Mouse (Mus musculus) right cerebral cortex, postnatal 4 days (tissue): Measurements from ENCODE around the gene Vmac.
A peak's percentile ranks its signal among the peaks of the same experiment; 100 is the strongest.

ENCODE experiments used
- DNase-seq: peaks from one replicate; pipeline ENCODE4 v3.0.0-alpha.2; 2022

Vmac gene

DNA sequence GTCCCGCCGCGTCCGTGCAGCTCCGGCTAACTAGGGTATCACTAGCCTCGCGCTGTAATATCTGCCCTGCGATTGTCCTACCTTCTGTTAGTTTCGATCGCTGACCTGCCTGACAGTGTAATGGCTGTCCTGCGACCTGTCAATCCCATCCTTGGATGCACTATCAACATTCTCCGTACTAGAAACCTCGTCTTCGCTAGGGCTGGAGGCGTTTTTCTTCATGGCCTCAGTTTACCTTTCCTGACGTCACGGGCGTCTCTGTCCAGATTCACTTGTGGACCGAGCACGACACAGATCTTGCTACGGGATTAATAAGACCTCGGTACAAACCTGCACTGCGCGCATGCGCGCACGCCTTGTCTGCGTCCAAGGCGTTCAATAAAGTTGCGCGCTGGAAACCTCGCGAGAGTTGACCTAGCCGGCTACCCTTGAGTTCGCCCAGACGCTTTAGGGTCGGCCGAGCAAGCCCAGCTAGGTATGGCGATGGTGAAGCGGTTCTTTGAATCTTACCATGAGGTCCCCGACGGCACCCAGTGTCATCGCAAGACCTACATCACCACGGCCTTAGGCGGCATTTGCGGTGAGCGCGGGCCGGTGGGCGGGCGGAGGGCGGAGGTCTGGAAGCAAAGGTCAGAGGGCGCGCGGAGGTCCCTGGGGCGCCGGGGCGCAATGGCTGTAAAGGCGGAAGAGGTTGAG, at the start of gene Vmac, which contains the start of gene Ndufa11:
Gene Vmac (minus strand): TSS at position 660 of the 696 bp plus-strand sequence.
Gene Ndufa11 (plus strand): TSS at position 405 of the 696 bp plus-strand sequence.
- DNase-seq = peak; percentile 98

DNA sequence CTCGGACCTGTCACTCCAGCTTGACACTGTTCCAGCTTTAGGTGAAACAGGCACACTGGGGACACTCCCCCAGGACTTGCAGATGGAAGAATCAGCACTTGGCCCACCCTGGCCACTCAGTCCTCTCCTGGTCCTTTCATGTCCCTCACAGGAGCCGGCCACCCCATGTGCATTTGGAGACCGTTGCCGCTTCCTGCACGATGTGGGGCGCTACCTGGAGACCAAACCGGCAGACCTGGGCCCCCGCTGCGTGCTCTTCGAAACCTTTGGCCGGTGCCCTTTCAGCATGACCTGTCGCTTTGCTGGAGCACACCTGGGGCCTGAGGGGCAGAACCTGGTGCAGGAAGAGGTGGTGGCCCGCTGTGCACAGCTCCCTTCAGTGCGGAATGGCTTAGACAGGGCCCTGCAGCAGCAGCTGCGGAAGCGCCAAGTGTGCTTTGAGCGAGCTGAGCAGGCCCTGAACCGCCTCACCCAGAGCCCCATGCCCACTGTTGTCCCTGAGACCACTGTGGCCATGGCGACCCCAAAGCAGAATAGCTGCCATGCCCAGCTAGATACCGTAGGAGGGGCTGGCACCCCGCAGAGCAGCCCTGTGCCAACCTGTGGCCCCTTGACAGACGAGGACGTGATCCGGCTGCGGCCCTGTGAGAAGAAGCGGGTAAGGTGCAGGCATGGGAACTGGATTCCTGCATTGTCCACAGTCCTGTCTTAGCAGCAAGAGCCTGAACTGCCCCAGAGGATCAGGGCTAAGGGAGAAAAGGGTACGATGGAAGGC, 49.0 kb upstream of the Vmac start:
- no peak for DNase-seq

DNA sequence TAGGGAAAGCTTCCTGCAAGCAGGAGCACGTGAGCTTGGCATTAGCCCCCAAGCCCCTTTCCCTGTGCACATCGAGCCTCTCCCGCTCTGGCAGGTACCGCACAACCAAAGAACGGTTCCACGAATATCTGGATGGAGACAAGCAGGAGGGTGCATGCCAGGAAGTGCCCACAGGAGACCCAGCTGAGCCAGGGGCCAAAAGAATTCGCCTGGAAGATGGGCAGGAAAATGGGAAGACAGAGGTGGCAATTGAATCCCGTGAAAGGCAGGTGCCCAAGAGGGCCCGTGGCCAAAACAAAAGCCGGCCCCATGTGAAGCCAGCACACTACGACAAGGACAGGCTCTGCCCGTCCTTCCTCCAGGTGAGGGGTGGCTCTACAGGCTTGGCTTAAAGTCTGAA, 47.6 kb upstream of the Vmac start:
- no peak for DNase-seq

DNA sequence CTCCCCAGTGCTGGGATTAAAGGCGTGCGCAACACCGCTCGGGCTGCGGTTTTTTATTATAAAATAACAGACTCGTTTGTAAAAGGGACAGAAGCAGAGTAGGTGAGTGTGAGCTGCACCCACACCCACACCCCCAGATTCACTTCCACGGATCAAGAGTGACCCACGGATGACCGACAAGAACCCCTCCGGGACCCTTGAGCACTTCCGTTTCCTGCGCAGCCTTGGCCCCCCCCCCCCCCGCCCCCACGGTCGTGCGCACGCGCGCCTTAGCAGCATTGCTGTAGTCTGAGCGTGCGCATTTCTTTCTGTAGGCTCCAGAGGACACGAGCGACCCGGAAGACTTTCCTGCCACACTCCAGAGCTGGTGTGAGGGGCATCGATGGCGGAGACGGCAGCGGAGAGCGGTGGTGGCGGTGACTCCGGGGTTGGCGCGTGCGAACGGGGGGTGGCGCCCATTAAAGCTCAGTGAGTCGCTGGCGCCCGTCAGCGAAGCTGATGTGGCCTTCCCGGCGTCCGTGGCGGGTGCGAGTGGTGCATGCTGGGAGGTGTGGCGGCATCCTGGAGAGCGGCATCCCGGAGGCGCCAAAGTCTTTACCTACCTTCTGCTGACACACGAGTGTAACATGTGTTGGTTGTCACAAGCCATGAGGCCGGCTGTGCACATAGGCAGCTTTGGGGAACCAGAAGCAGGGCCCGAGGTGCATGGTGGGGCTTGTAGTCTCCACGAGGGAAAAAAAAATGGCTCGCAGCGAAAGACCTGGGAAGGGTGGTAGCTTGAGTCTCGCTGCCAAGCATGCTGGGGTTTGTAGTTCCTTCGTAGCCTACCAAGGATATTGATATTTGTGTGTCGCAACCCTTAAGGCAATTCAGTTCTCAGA, 46.9 kb upstream of the Vmac start, which contains the start of gene Dus3l:
Gene Dus3l (plus strand): TSS at position 284 of the 881 bp plus-strand sequence.
- peak; percentile 77 for DNase-seq

DNA sequence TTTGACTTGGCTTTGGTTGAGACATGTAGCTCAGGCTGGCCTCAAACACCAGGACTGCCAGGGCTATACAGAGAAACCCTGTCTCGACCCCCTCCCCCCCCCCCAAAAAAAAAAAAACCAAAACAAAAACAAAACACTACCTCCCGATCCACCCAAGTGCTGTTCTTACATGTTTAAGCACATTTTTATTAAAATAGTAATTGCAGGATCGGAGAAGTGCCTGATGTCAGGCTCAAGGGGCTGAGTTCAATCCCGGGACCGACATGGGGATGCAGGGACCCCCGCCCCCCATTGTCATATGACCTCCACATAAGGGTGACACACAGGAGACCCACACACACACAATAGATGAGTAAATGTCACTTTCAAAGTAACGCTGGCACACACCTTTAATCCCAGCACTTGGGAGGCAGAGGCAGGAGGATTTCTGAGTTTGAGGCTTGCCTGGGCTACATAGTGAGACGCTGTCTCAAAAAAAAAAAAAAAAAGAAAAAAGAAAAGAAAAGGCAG, 46.0 kb upstream of the Vmac start:
- no peak for DNase-seq

DNA sequence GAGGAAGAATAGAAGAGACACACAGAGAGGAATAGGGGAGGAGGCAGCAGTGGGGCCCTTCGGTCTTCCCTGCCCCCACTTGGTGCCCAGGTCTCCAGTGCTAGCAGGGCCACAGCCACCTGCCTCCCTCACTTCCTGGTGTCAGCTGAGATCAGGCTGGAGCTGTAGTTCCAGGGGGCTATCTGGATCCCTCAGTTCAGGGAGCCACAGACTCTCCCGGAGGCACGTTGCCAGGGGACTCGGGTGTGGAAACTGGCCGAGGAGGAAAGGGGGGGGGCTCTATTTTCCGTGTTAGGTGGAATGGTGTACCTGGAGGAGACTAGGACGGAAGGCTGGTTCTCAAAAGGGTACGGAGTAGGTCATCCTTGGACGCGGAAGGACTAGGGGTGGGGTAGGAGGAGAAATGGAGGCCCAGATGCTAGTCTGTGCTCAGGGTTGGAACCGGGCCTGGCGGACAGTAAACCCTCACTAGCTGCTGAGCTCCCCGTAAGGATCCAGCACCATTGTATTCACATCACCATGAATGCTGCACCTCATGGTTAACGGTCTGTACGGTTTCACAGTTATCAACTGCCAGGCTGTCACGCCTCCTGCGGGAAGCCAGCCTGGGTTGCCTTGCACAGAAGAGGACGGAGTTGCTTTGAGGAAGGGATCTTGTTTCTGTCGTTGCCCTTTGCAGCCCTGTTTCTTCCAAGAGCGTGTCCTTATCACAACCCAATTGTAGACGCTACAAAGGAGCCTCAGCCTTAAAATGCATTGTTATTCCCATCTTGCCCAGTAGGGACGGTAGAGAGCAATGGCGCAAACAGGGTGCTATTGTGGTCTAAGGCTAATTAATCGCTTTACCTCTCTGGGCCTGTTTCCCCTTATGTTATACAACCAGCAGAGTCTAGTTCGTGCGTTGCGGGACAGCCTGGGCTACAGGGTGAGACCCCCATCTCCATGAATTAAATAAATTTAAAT, 45.2 kb upstream of the Vmac start:
- peak; percentile 53 for DNase-seq

DNA sequence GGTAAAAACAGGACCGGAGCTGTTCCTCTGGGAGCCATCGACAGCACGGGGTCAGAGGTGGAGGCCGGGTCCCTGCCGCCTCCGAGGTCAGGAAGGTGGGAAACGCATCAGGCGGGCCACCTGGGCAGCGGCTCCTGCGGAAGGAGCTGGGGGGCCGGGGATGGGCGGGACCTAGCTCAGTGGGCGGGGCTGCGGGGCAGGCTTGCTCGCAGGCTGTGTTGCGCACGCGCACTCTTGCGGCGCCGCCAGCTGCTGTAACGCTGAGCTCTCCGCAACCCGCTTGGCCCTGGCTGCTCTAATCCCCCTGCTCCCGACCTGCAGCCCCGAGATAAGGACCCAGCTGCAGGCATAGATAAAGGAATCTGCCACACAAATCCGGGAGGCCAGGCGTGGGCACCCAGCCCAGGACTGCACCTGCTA, 44.2 kb upstream of the Vmac start:
- DNase-seq = peak; percentile 92

DNA sequence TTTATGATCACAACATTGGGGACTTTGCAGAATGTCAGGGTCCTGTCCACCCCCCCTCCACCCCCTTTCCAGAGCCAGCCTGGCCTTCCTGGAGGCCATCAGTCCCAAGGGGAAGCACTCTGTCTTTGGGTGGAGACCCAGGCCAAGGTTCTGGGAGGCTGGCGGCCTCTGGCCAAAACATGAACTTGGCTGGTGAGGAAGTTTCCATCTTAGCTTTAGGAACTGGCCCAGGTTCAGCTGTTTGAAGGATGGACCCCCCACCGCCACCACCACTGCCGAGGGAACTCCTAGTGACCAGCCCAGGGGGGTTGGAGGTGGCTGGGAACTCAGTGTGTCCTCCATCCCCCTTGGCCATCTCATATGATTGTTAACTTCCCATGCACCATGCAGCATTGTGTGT, 43.3 kb upstream of the Vmac start:
- DNase-seq = no peak

DNA sequence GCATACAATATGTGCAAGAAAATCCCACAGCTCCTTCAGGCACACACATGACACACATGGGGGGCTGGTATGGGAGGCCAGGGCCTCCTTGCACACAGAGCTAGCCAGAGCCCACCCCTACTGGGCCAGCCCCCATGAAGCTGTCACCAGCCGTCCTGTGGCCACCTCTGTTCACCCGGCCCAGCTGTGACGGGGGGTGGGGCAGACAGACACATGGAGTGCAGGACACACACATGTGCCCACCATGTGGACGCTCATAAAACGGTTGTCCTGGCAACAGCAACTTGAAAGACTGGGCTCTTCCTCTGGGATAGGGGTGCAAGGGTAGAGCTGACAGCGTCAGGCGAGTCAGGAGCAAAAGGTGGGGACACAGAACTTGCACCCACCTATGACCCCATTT, 41.4 kb upstream of the Vmac start:
- DNase-seq = no peak

DNA sequence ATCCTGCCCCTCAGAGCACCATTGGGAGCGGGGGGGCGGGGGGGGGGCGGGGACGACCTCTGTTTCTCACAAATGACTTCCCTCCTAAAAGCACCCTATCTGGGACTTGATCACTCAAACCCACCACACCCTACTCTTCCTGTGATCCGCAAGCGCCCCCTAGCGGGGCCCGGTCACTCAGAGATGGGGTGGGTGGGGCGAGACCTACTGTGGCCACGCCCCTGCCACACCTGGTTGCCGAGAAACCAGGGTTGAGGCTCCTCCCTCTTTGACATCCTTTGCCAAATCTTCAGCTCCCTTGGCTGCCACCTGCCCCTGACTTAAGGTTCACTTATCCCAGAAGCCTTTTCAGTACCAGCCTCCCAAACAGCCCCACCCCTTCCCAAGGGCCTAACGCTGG, 40.3 kb upstream of the Vmac start:
- peak; percentile 72 for DNase-seq

DNA sequence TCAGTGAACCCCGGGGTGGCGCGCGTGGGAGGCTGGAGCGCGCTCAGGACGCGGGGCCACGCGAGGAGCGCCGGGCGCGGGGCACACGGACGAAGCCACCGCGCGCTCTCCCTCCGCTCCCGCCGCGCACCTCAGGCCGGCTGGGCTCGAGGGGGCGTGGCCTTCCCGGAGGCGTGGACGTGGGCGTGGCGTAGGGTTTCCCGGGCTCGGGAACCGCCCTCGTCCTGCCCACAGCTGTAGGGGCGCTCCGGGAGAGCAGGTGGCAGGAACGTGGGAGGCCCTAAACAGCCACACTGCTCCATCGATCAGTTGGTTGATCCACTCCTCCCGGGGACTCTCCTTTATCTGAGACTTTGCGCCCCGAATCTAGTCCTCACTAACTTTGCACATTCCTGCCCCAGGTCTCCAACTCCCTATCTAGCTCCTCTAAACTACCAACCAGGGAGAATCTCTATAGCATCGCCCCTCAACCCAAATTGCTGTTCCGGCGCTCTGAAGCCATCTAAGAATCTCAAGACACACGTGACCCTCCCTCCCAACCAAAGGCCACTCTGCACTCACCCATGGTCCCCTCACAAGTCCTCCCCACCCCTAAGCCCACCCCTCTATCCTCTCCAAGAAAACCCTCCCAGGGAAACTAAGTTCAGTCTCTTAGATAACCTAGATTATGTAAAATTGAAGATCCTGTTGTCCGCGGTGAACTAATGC, 39.7 kb upstream of the Vmac start, which contains the start of gene Nrtn:
Gene Nrtn (minus strand): TSS at position 115 of the 708 bp plus-strand sequence.
- DNase-seq = no peak

DNA sequence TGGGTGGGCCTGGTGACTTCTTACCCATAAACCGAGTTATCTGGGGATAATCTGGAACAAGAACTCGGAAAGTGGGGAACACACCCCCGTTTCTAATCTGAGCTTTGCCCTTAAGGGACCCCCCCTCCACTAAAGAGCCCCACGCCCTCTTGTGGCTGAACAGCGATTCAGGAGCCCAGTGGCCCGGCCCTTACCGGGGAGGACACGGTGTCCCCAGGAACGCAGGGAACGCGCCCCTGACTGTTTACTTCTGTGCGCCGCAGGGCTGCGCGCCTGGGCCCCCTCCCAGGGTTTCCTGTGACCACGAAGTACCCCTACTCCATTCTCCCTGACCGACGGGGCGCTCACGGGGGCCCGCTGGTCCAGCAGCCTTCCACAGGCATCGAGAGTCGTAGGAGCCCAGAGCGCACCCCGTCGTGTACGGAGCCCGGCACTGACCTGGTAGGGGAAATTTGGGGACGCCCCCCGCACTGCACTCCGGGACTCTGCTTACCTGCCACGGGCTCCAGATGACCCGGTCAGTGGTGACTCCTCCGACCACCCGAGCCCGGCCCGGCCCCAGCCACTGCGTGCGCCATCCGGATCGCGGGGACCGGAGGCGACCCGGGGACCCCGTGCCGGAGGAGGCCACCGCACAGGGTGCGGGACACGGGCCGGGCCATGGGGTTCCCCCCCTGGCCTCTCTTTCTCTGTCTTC, 39.0 kb upstream of the Vmac start:
- no peak for DNase-seq

DNA sequence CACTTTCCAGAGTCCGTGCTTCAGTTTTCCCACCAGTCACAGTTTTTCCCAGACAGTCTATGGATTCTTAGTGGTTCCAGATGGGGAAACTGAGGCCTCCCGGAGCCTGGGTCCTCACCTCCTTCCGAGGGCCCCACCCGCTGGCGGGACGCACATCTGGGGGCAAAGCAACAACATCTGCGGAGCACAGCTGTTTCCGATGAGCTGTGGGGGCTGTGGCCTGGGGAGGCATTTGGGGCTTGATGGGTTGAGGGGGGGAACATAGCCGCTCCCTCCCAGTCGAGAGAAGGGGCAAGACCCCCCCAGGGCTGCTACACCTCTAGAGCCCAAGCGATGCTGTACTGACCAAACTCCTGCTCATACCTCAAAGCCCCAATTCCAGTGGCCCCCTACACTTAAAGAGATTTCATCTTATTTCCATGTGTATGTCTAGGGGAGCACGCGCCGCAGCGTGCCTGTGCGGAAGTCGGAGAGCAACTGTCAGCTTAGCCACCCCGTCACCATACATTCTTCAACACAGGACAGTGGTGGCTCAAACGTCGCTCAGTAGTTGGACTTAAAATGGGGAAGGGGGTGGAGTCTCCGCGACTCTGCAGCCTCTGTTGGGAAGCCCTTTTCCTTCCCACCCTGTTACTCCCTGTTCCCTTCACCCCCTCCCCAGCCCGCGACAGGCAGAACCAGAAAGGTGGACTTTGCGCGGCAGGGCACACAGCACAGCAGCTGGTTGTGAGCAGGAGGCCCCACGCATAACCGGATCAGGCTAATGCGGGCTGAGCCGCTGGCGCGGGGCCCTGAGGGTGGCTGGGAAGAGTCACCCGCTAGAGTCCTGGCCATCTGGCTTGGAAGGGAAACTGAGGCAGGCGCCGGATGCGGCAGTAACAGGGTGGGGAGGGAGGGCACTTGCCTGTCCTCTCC, 36.7 kb upstream of the Vmac start:
- DNase-seq = no peak

DNA sequence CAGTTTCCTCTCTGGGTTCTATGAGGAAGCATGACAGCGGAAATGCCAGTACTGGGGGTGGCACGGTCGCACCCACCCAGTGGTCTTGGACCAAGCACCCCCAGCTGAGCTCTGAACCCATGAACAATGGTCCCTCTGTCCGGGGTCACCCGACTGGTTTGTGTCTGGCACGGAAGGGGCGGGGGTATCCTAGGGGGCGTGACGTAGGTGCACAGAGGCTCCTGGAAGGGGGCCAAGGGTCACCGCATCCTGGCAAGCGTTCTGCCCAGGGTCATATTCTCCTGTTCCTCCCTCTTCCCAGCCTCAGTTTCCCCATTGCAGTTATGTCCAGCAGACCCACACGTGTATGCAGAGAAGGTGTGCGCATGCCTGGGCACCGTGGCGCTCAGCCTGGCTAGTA, 35.6 kb upstream of the Vmac start:
- no peak for DNase-seq

DNA sequence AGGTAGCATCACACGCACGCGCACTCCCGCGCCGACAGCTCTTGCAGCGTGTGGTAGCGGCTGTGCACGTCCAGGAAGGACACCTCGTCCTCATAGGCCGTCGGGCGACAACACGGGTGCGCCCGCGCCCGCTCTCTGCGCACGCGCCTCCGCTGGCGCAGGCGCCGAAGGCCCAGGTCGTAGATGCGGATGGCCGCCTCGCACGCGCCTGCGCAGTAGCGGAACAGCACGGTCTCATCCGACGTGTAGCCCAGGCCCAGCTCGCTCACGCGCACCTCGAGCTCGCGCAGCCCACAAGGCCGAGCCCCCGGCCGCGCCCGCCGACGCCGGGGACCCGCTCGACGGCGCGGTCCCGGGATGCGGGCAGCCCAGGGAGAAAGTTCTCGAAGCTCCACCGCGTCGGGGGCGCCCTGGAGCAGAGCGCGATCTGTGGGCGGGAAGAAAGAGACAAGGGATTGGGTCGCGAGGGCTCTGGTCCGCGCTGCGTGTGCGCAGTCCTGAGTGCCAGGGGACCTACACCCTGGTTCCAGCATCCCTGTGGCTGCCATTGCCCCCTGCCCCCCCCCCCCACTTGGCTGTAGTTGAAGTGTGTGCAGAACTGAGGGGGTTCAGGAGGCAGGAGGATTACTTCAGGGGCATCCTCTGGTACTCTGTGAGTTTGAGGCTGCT, 33.7 kb upstream of the Vmac start:
- peak; percentile 63 for DNase-seq

DNA sequence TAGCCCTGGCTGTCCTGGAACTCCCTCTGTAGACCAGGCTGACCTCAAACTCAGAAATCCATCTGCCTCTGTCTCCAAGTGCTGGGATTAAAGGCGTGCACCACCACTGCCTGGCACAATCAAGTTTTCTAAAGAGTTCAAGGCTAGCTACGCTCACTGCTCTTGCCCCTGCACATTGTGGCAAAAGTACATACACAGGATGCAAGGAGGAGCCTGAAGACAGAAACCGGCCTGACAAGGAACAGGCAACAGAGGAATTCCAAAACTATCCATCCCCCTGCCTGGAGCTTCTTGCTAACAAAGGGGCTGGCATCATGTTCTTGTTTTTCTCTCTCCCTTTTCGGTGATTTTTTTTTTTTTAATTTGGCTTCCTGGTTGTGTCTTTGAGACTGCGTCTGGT, 26.4 kb upstream of the Vmac start:
- DNase-seq = no peak

DNA sequence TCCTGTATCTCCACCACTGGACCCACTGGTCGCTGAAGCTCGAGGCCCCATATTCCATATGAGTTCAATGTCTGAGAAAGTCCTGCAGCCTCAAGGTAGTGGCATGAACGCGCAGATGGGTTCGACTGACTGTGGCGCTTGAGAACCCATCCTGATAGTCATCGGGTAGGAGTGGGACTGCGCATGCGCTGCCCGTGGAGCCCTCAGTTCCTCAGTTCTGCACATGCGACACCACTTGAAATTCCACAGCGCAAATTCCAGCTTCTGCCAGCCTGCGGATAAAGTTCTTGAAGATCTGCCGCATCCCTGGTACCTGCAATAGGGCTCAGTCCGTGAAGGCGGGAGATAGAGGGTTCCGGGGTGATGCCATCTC, 23.0 kb upstream of the Vmac start:
- DNase-seq = no peak

DNA sequence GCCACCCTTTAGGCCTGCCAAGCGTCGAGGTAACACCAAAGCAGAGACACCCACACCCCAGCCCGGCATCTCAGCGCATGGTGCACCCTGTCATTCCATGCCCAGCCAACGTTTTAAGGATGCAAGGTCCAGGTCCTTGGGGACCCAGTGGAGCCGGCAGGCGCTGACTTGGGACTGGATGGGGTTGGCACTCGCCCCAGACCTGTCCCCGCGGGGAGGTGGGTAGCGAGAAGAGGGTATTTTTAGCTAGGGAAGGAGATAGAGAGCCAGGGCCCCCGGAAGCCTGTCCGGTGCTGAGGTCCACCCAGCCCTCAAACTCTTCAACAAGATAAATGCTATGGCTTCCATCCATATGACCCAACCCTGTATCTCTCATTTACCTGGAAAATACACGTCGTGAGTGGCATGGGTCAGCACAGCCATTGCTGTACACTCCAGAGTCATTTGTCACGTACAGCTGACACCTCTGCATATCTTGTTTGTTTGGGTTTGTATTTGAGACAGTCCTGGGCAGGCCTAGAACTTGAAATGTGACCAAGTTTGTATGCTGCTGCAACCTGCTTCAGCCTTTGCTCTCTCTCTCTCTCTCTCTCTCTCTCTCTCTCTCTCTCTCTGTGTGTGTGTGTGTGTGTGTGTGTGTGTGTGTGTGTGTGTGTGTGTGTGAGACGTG, 22.4 kb upstream of the Vmac start:
- DNase-seq = no peak
